Comparison of ENCODE assay signal across 29 mouse cellular contexts in the genomic region with DNA sequence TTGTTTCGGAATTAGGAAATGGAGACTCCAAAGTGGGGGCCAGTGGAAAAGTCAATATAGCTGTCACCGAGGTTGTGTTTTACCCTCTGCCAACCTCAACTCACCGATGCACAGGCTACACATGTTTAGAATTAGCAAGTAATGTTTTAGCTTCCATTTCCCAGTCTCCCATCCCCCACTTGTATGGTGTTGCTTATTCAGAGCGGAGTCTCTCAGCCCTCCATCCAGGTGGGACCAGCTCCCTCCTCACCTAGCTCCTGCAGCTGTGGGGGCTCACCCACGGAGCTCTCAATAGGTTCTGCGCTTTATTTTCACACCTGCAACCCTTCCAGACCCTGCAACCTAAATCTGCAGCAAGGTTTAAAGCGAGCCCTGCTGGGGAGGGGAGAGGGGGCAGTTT.
DNase-seq lines count a peak whose midpoint lies in the region; ATAC-seq and TF ChIP-seq lines count a peak whose summit lies in the region.
"Had no signal": no experiment of that assay in that cellular context is flagged by ENCODE, and none has a peak within 500 bp of the region (broad histone marks: within the 10 kb centered on the region; RNA-seq: fewer than 3 reads in every experiment).

No protein-coding gene starts in this region.

- in situ Hi-C loops in CH12.LX (cut with MboI; ENCODE audit: low pct_ligation_motif_present, low pct_unique_long_range_greater_than_20kb, low sequenced_read_pairs): no loop called here

- TF ChIP-seq RAD21 in CH12.LX (IDR thresholded peaks at IDR 0.05; ENCODE audit: low read depth, low read length): no peak

- no peaks in the 10 kb centered on the region for H3K27me3 ChIP-seq in CH12.LX (replicated peaks)
- no peaks in the 10 kb centered on the region for H3K27me3 ChIP-seq in limb, embryonic 13.5 days
- H3K27me3 ChIP-seq in hindbrain, postnatal 0 days (ENCODE audit: insufficient read depth, low read length): no peaks in the 10 kb centered on the region
- H3K27me3 ChIP-seq: heart, embryonic 12.5 days; hindbrain, embryonic 13.5 days; liver, embryonic 15.5 days; neural tube, embryonic 12.5 days had no signal

- H3K79me2 ChIP-seq in CH12.LX (replicated peaks; ENCODE audit: control insufficient read depth, extremely low read depth, insufficient read depth, poor library complexity, severe bottlenecking): no peaks in the 10 kb centered on the region

- no peaks in the 10 kb centered on the region for H3K9me3 ChIP-seq in CH12.LX (replicated peaks; ENCODE audit: low read length)
- no peaks in the 10 kb centered on the region for H3K9me3 ChIP-seq in limb, embryonic 13.5 days
- no peaks in the 10 kb centered on the region for H3K9me3 ChIP-seq in hindbrain, postnatal 0 days (ENCODE audit: low read length)
- H3K9me3 ChIP-seq: forebrain, embryonic 10.5 days; heart, embryonic 12.5 days; hindbrain, embryonic 13.5 days; liver, embryonic 15.5 days; midbrain, embryonic 10.5 days; neural tube, embryonic 12.5 days had no signal

- dilution Hi-C loops in CH12.LX (cut with MboI; ENCODE audit: extremely low pct_ligation_motif_present, extremely low pct_unique_long_range_greater_than_20kb, low sequenced_read_pairs): no loop called here

- no peak overlapping the region for H3K27ac ChIP-seq in CH12.LX (ENCODE audit: insufficient read depth, low read depth)
- no peak overlapping the region for H3K27ac ChIP-seq in limb, embryonic 13.5 days
- no peak overlapping the region for H3K27ac ChIP-seq in hindbrain, postnatal 0 days
- H3K27ac ChIP-seq: forebrain, embryonic 10.5 days; hindbrain, embryonic 13.5 days; liver, embryonic 15.5 days; midbrain, embryonic 10.5 days; neural tube, embryonic 12.5 days had no signal

- DNase-seq in CH12.LX (ENCODE audit: extremely low read depth): no peak
- DNase-seq in embryo, embryonic 11 days: peak; percentile 45
- DNase-seq in forelimb bud, embryonic 11.5 days (ENCODE audit: low read depth, low spot score): peak; percentile 79
- DNase-seq in right cerebral cortex, postnatal 25 days: no peak
- no peak for DNase-seq in hindbrain, postnatal 0 days (ENCODE audit: low spot score)
- DNase-seq: cerebellum, adult 8-10 months; cerebellum, postnatal 25 days; forebrain, postnatal 0 days; gastrocnemius, postnatal 14 days; heart, adult 18-20 months; heart, postnatal 4 days; kidney, adult 11 months; kidney, postnatal 14 days; lung, embryonic 14.5 days; right cerebral cortex, adult 18-20 months; right cerebral cortex, postnatal 4 days; thymus, adult 2 months; thymus, postnatal 36 days had no signal

- no peak for TF ChIP-seq POLR2A in CH12.LX (IDR thresholded peaks at IDR 0.05; ENCODE audit: low read depth, low read length)

- no peak overlapping the region for H3K4me3 ChIP-seq in CH12.LX (replicated peaks in 1 of 3; ENCODE audit: low read depth in 2 of 3, low read length in 2 of 3, poor library complexity in 1 of 3)
- H3K4me3 ChIP-seq in limb, embryonic 13.5 days: no peak overlapping the region
- no peak overlapping the region for H3K4me3 ChIP-seq in hindbrain, postnatal 0 days (ENCODE audit: low read length)
- H3K4me3 ChIP-seq: forebrain, embryonic 10.5 days; heart, embryonic 12.5 days; hindbrain, embryonic 13.5 days; liver, embryonic 15.5 days; midbrain, embryonic 10.5 days; myocyte; neural tube, embryonic 12.5 days had no signal

- no peak for TF ChIP-seq EP300 in CH12.LX (IDR thresholded peaks at IDR 0.05; ENCODE audit: low read length)

- no peak for TF ChIP-seq CTCF in CH12.LX (conservative IDR thresholded peaks at IDR 0.05 in 1 of 2, IDR thresholded peaks at IDR 0.05 in 1 of 2; ENCODE audit: low read depth in 2 of 2, low read length in 2 of 2)
- no peak for TF ChIP-seq CTCF in hindbrain, postnatal 0 days (IDR thresholded peaks at IDR 0.05; ENCODE audit: low read depth)

- H3K4me2 ChIP-seq in CH12.LX (ENCODE audit: insufficient read depth, low read depth, poor library complexity, severe bottlenecking): peak overlapping the region; percentile 2; the same call in 1 of the 2 replicates
- peak overlapping the region; percentile 44 for H3K4me2 ChIP-seq in limb, embryonic 13.5 days (replicated peaks)
- H3K4me2 ChIP-seq in hindbrain, postnatal 0 days (ENCODE audit: low read depth, low read length): no peak overlapping the region
- H3K4me2 ChIP-seq: heart, embryonic 12.5 days; hindbrain, embryonic 13.5 days; liver, embryonic 15.5 days; lung, embryonic 14.5 days; neural tube, embryonic 12.5 days had no signal

- ATAC-seq in limb, embryonic 13.5 days (ENCODE audit: low FRiP score, low read depth): peak; percentile 81
- no peak for ATAC-seq in granulocyte monocyte progenitor cell, adult 5-6 weeks (replicated peaks; ENCODE audit: poor library complexity, severe bottlenecking)
- ATAC-seq in hindbrain, postnatal 0 days: no peak
- ATAC-seq: CD4-positive, CD25-positive, alpha-beta regulatory T cell, adult 4 months; forebrain, postnatal 0 days; inflammation-experienced regulatory T-cells, adult 6 months had no signal

- no peaks in the 10 kb centered on the region for H3K4me1 ChIP-seq in CH12.LX (ENCODE audit: control insufficient read depth in 1 of 2, insufficient read depth in 2 of 2)
- peaks cover 10% of the 10 kb centered on the region for H3K4me1 ChIP-seq in limb, embryonic 13.5 days
- H3K4me1 ChIP-seq in hindbrain, postnatal 0 days (ENCODE audit: insufficient read depth, low read length): no peaks in the 10 kb centered on the region
- H3K4me1 ChIP-seq: forebrain, embryonic 10.5 days; heart, embryonic 12.5 days; hindbrain, embryonic 13.5 days; liver, embryonic 15.5 days; midbrain, embryonic 10.5 days; neural tube, embryonic 12.5 days had no signal

- H3K36me3 ChIP-seq in CH12.LX (replicated peaks in 1 of 2; ENCODE audit: control insufficient read depth in 1 of 2, insufficient read depth in 1 of 2, low read length in 1 of 2): no peaks in the 10 kb centered on the region
- no peaks in the 10 kb centered on the region for H3K36me3 ChIP-seq in limb, embryonic 13.5 days
- H3K36me3 ChIP-seq in hindbrain, postnatal 0 days (ENCODE audit: insufficient read depth, low read length): no peaks in the 10 kb centered on the region
- H3K36me3 ChIP-seq: forebrain, embryonic 10.5 days; heart, embryonic 12.5 days; hindbrain, embryonic 13.5 days; liver, embryonic 15.5 days; midbrain, embryonic 10.5 days; neural tube, embryonic 12.5 days had no signal

- no peak overlapping the region for H3K9ac ChIP-seq in CH12.LX (ENCODE audit: insufficient read depth, low read depth)
- no peak overlapping the region for H3K9ac ChIP-seq in limb, embryonic 13.5 days
- H3K9ac ChIP-seq in hindbrain, postnatal 0 days (replicated peaks; ENCODE audit: low read length): no peak overlapping the region
- H3K9ac ChIP-seq: forebrain, postnatal 0 days; heart, embryonic 12.5 days; hindbrain, embryonic 13.5 days; liver, embryonic 15.5 days; lung, embryonic 14.5 days; neural tube, embryonic 12.5 days had no signal

- WGBS in limb, embryonic 13.5 days: 19% methylated on average over 7 of the region's 7 CpGs
- 76% methylated on average over 7 of the region's 7 CpGs for WGBS in hindbrain, postnatal 0 days

TF ChIP-seq in CH12.LX, 34 proteins besides CTCF, POLR2A, EP300 and RAD21:
- TF ChIP-seq SIN3A (IDR thresholded peaks at IDR 0.05; ENCODE audit: low read length): no peak
- no peak for TF ChIP-seq NRF1 (IDR thresholded peaks at IDR 0.05; ENCODE audit: low read depth, low read length)
- TF ChIP-seq SMC3 (IDR thresholded peaks at IDR 0.05; ENCODE audit: low read depth, low read length): no peak
- no peak for TF ChIP-seq USF1 (IDR thresholded peaks at IDR 0.05; ENCODE audit: low read depth, low read length)

Comparison
In these comparisons a context has a peak if more than half of its experiments do, and no peak if none do; other contexts are left out.
1. DNase-seq: peak in embryo, embryonic 11 days (single experiment) and forelimb bud, embryonic 11.5 days (single experiment); none in CH12.LX (single experiment), right cerebral cortex, postnatal 25 days (single experiment) and hindbrain, postnatal 0 days (single experiment).